Mouse (Mus musculus) MEL (cell line): ENCODE measurements around the gene Fars2. TPM values are rescaled to one million over a fixed set of nuclear protein-coding genes. Genes with fewer than 3 reads are reported as not detected.

Experiments
- DNase-seq: peaks from one replicate; pipeline ENCODE4 v3.0.0; 2011; ENCODE audit warnings: low read depth, low spot score
- H3K27ac ChIP-seq: 2 replicates; pipeline ENCODE4 v1.5.1; 2012; ENCODE audit warnings: low read depth, mild to moderate bottlenecking, control low read depth, low read length, moderate library complexity; ENCODE audit not compliant: control insufficient read depth
- H3K27me3 ChIP-seq, 2 experiments: fragments of 150-350 bp in 1 of 2; sonication (generic) in 1 of 2; 2 replicates each; pipeline ENCODE4 v1.6.1; 2012; ENCODE audit warnings: low read length in 2 of 2, mild to moderate bottlenecking in 2 of 2, improper control_type of control experiment in 1 of 2, moderate library complexity in 1 of 2; ENCODE audit not compliant: insufficient read depth in 2 of 2, control insufficient read depth in 1 of 2
- H3K36me3 ChIP-seq, 2 experiments: 2 replicates each; pipeline ENCODE4 v1.6.1; 2012 to 2014; ENCODE audit warnings: low read length in 2 of 2, improper control_type of control experiment in 1 of 2, inconsistent platforms in 1 of 2, mild to moderate bottlenecking in 1 of 2; ENCODE audit not compliant: insufficient read depth in 2 of 2, control insufficient read depth in 1 of 2
- H3K4me1 ChIP-seq, 2 experiments: fragments of 150-350 bp in 1 of 2; sonication (generic) in 1 of 2; 2 replicates each; pipeline ENCODE4 v1.6.1; 2012; ENCODE audit warnings: low read length in 2 of 2, improper control_type of control experiment in 1 of 2, mild to moderate bottlenecking in 1 of 2; ENCODE audit not compliant: insufficient read depth in 2 of 2, control insufficient read depth in 1 of 2
- H3K4me3 ChIP-seq, 2 experiments: fragments of 150-350 bp in 1 of 2; sonication (generic) in 1 of 2; 2 replicates each; pipeline ENCODE4 v1.5.1; 2012; ENCODE audit warnings: low read depth in 2 of 2, low read length in 2 of 2, mild to moderate bottlenecking in 2 of 2, moderate library complexity in 2 of 2, control low read depth in 1 of 2, improper control_type of control experiment in 1 of 2; ENCODE audit not compliant: control insufficient read depth in 1 of 2, insufficient read depth in 1 of 2
- H3K79me2 ChIP-seq: 2 replicates; pipeline ENCODE4 v1.6.1; 2012; ENCODE audit warnings: mild to moderate bottlenecking, low read length, moderate library complexity; ENCODE audit not compliant: control insufficient read depth, poor library complexity, insufficient read depth
- H3K9ac ChIP-seq: 2 replicates; pipeline ENCODE4 v1.6.1; 2012; ENCODE audit warnings: low read depth, mild to moderate bottlenecking, control low read depth, low read length, moderate library complexity; ENCODE audit not compliant: control insufficient read depth, poor library complexity, severe bottlenecking
- H3K9me3 ChIP-seq: fragments of 150-350 bp; sonication (generic); replicated peaks from 2 replicates; pipeline ENCODE4 v1.6.1; 2012; ENCODE audit warnings: mild to moderate bottlenecking, low read length, improper control_type of control experiment, moderate library complexity; ENCODE audit not compliant: insufficient read depth
- CHD1 ChIP-seq: IDR thresholded peaks from 2 replicates; pipeline ENCODE4 v1.6.1; 2012; ENCODE audit warnings: low read depth, mild to moderate bottlenecking, inconsistent platforms, low read length, improper control_type of control experiment
- CTCF ChIP-seq, 3 experiments: IDR thresholded peaks in 2 of 3; conservative IDR thresholded peaks in 1 of 3; 2 replicates each; pipeline ENCODE4 v1.5.1; 2011 to 2012; ENCODE audit warnings: low read length in 3 of 3, low read depth in 2 of 3, mild to moderate bottlenecking in 2 of 3, improper control_type of control experiment in 1 of 3, inconsistent platforms in 1 of 3, mixed read lengths in 1 of 3, moderate library complexity in 1 of 3; ENCODE audit not compliant: control insufficient read depth in 1 of 3, insufficient read depth in 1 of 3, poor library complexity in 1 of 3, severe bottlenecking in 1 of 3
- E2F4 ChIP-seq: IDR thresholded peaks from 2 replicates; pipeline ENCODE4 v1.6.1; 2011; ENCODE audit warnings: low read depth, low read length, improper control_type of control experiment, borderline replicate concordance
- EP300 ChIP-seq, 2 experiments: IDR thresholded peaks; 2 replicates each; pipeline ENCODE4 v1.6.1; 2011; ENCODE audit warnings: improper control_type of control experiment in 2 of 2, low read length in 2 of 2, low read depth in 1 of 2, mild to moderate bottlenecking in 1 of 2
- GABPA ChIP-seq: IDR thresholded peaks from 2 replicates; pipeline ENCODE4 v1.6.1; 2012; ENCODE audit warnings: low read depth, mild to moderate bottlenecking, inconsistent platforms, low read length, improper control_type of control experiment, moderate library complexity
- JUND ChIP-seq: IDR thresholded peaks from 2 replicates; pipeline ENCODE4 v1.6.1; 2011; ENCODE audit warnings: low read depth, mild to moderate bottlenecking, improper control_type of control experiment, low read length
- MAX ChIP-seq: IDR thresholded peaks from 2 replicates; pipeline ENCODE4 v1.6.1; 2011; ENCODE audit warnings: low read length, improper control_type of control experiment
- MEF2A ChIP-seq: IDR thresholded peaks from 2 replicates; pipeline ENCODE4 v1.6.1; 2014; ENCODE audit warnings: low read depth, mild to moderate bottlenecking, inconsistent platforms, low read length, improper control_type of control experiment; ENCODE audit not compliant: poor library complexity, insufficient replicate concordance, severe bottlenecking; ENCODE audit errors: extremely low read depth
- MYB ChIP-seq: IDR thresholded peaks from 2 replicates; pipeline ENCODE4 v1.6.1; 2011; ENCODE audit warnings: mild to moderate bottlenecking, low read depth, low read length, improper control_type of control experiment
- POLR2AphosphoS2 ChIP-seq: IDR thresholded peaks from 2 replicates; pipeline ENCODE4 v1.6.1; 2011; ENCODE audit warnings: low read length, improper control_type of control experiment
- POLR2AphosphoS5 ChIP-seq: IDR thresholded peaks from 2 replicates; pipeline ENCODE4 v1.6.1; 2012; ENCODE audit warnings: low read depth, borderline replicate concordance, mild to moderate bottlenecking, inconsistent platforms, low read length, moderate library complexity, mixed read lengths
- RAD21 ChIP-seq: IDR thresholded peaks from 2 replicates; pipeline ENCODE4 v1.6.1; 2011; ENCODE audit warnings: mild to moderate bottlenecking, low read depth, low read length, improper control_type of control experiment
- SIN3A ChIP-seq: IDR thresholded peaks from 2 replicates; pipeline ENCODE4 v1.6.1; 2012; ENCODE audit warnings: low read length, improper control_type of control experiment, inconsistent platforms
- TCF12 ChIP-seq: IDR thresholded peaks from 2 replicates; pipeline ENCODE4 v1.6.1; 2014; ENCODE audit warnings: low read depth, mild to moderate bottlenecking, inconsistent platforms, low read length, improper control_type of control experiment, moderate library complexity
- UBTF ChIP-seq: IDR thresholded peaks from 2 replicates; pipeline ENCODE4 v1.6.1; 2012; ENCODE audit warnings: low read depth, mild to moderate bottlenecking, inconsistent platforms, low read length, improper control_type of control experiment, moderate library complexity, borderline replicate concordance; ENCODE audit not compliant: insufficient read depth
- USF2 ChIP-seq, 2 experiments: IDR thresholded peaks; 2 replicates each; pipeline ENCODE4 v1.6.1; 2011 to 2012; ENCODE audit warnings: improper control_type of control experiment in 2 of 2, low read length in 2 of 2, borderline replicate concordance in 1 of 2, inconsistent platforms in 1 of 2, low read depth in 1 of 2, mild to moderate bottlenecking in 1 of 2; ENCODE audit not compliant: insufficient read depth in 1 of 2
- ZKSCAN1 ChIP-seq: IDR thresholded peaks from 2 replicates; pipeline ENCODE4 v1.6.1; 2012; ENCODE audit warnings: low read depth, mild to moderate bottlenecking, inconsistent platforms, low read length, improper control_type of control experiment, moderate library complexity
- ZNF384 ChIP-seq: IDR thresholded peaks from 2 replicates; pipeline ENCODE4 v1.6.1; 2012; ENCODE audit warnings: low read depth, mild to moderate bottlenecking, inconsistent platforms, low read length, improper control_type of control experiment
- polyA plus RNA-seq, 2 experiments: library from polyadenylated mRNA; stranded (reverse) in 1 of 2; unstranded in 1 of 2; fragments of >175 nt in 1 of 2; fragments of >200 nt in 1 of 2; gene quantifications; 2 replicates each; pipeline versions ENCODE4 v1.2.1 to v1.2.4; 2012; ENCODE audit warnings: low replicate concordance in 2 of 2, low read depth in 1 of 2; ENCODE audit not compliant: insufficient read length in 2 of 2, insufficient read depth in 1 of 2, missing spikeins in 1 of 2
- total RNA-seq: library from RNA; depleted of rRNA; stranded (reverse); fragments of 300-350 nt; gene quantifications from 2 replicates; pipeline ENCODE4 v1.2.3, GENCODE M21; 2012

Fars2 gene
- total and polyA plus RNA-seq, 3 experiments: 32.6 to 39.2 TPM; not detected in 1

- no peak overlapping the region for H3K4me3 ChIP-seq
- peaks cover 0 to 9% of the 10 kb centered on the region in 2 experiments; a peak in 2 of 4 replicates for H3K36me3 ChIP-seq
- H3K9ac ChIP-seq: no peak overlapping the region
- no peaks in the 10 kb centered on the region for H3K79me2 ChIP-seq
- H3K4me1 ChIP-seq: peaks cover 2 to 4% of the 10 kb centered on the region in 2 experiments; a peak in 3 of 4 replicates
- no peaks in the 10 kb centered on the region for H3K27me3 ChIP-seq
- no peak for TF ChIP-seq ZKSCAN1
- no peak for TF ChIP-seq ZNF384
- no peak for TF ChIP-seq TCF12
- no peak for TF ChIP-seq POLR2AphosphoS2
- no peak for TF ChIP-seq UBTF
- no peak for TF ChIP-seq CTCF (IDR thresholded peaks at IDR 0.05 in 2 of 3, conservative IDR thresholded peaks at IDR 0.05 in 1 of 3; ENCODE audit: control insufficient read depth in 1 of 3, insufficient read depth in 1 of 3, low read depth in 2 of 3, low read length in 3 of 3, poor library complexity in 1 of 3, severe bottlenecking in 1 of 3)
- TF ChIP-seq POLR2AphosphoS5: no peak
- TF ChIP-seq MEF2A: no peak
- no peak for TF ChIP-seq GABPA
- no peaks in the 10 kb centered on the region for H3K9me3 ChIP-seq
- H3K27ac ChIP-seq: no peak overlapping the region
- no peak for DNase-seq
These were observed 136.7 kb downstream of the Fars2 start for GRCm38 (mm10) chr13:36253936-36254335.

DNA sequence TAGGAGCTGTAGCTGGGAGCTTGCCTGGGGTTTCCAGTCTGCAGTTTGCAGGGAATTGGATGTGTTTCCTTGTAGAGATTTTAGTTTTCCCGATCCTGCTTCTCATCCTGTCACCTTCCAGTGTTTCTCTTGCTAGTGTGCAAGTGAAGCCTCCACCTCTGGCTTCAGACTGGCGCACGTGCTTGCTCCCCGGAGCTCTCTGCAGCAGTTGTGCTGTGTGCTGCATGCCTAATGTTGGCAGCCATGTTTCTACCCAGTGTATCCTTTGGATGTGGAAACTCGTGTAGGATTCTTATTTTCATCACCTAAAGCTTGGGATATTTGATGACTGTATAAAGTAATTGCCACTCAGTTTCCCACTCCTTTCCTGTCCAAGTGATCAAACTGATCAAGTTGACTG is 140.0 kb downstream of the Fars2 start:
- no peaks in the 10 kb centered on the region for H3K79me2 ChIP-seq
- no peak overlapping the region for H3K27ac ChIP-seq
- peaks cover 2 to 4% of the 10 kb centered on the region in 2 experiments; a peak in 3 of 4 replicates for H3K4me1 ChIP-seq
- DNase-seq: no peak
- H3K9me3 ChIP-seq: no peaks in the 10 kb centered on the region
- H3K9ac ChIP-seq: no peak overlapping the region
- H3K36me3 ChIP-seq: peaks cover 0 to 9% of the 10 kb centered on the region in 2 experiments; a peak in 2 of 4 replicates
- no peak for TF ChIP-seq JUND
- no peak for TF ChIP-seq MEF2A
- no peak for TF ChIP-seq MAX
- no peak for TF ChIP-seq POLR2AphosphoS2
- no peak for TF ChIP-seq EP300 (IDR thresholded peaks at IDR 0.05; ENCODE audit: low read depth in 1 of 2, low read length in 2 of 2)
- TF ChIP-seq USF2 (IDR thresholded peaks at IDR 0.05; ENCODE audit: borderline replicate concordance in 1 of 2, insufficient read depth in 1 of 2, low read depth in 1 of 2, low read length in 2 of 2): no peak
- no peak for TF ChIP-seq CHD1
- TF ChIP-seq RAD21: no peak
- no peak for TF ChIP-seq E2F4
- no peak for TF ChIP-seq SIN3A
- no peak for TF ChIP-seq ZNF384
- no peak for TF ChIP-seq MYB
- no peaks in the 10 kb centered on the region for H3K27me3 ChIP-seq
- H3K4me3 ChIP-seq: no peak overlapping the region
